Mouse (Mus musculus) hindbrain, embryonic 14.5 days (tissue): ENCODE data around the gene Tmeff1. TPM values are rescaled to one million over a fixed set of nuclear protein-coding genes. Genes with fewer than 3 reads are reported as not detected.

Experiments used
- ATAC-seq: fragments of 200-750 bp; cut with Nextera tagmentation; 2 replicates; pipeline ENCODE4 v1.8.0; 2017; ENCODE audit warnings: moderate number of reproducible peaks, mild to moderate bottlenecking, moderate TSS enrichment, moderate library complexity; ENCODE audit not compliant: low FRiP score
- DNase-seq: peaks from one replicate; pipeline ENCODE4 v3.0.0-alpha.2; 2015; ENCODE audit warnings: low spot score
- H3K27ac ChIP-seq: fragments of 300-500 bp; sonication (generic); 2 replicates; pipeline ENCODE4 v1.5.1; 2014; ENCODE audit warnings: mild to moderate bottlenecking, moderate library complexity
- H3K27me3 ChIP-seq: fragments of 300-500 bp; sonication (generic); 2 replicates; pipeline ENCODE4 v1.6.1; 2014; ENCODE audit warnings: mild to moderate bottlenecking, low read length, mixed read lengths; ENCODE audit not compliant: control insufficient read depth, insufficient read depth
- H3K36me3 ChIP-seq: fragments of 300-500 bp; sonication (generic); replicated peaks from 2 replicates; pipeline ENCODE4 v1.6.1; 2014; ENCODE audit not compliant: control insufficient read depth, insufficient read depth
- H3K4me1 ChIP-seq: fragments of 300-500 bp; sonication (generic); replicated peaks from 2 replicates; pipeline ENCODE4 v1.6.1; 2014; ENCODE audit warnings: antibody characterized with exemption, low read length, mixed read lengths; ENCODE audit not compliant: control insufficient read depth, insufficient read depth
- H3K4me2 ChIP-seq: fragments of 300-500 bp; sonication (generic); replicated peaks from 2 replicates; pipeline ENCODE4 v1.6.1; 2014; ENCODE audit warnings: mild to moderate bottlenecking, moderate library complexity
- H3K4me3 ChIP-seq: fragments of 300-500 bp; sonication (generic); replicated peaks from 2 replicates; pipeline ENCODE4 v1.5.1; 2014; ENCODE audit warnings: mild to moderate bottlenecking, low read length
- H3K9ac ChIP-seq: fragments of 300-500 bp; sonication (generic); 2 replicates; pipeline ENCODE4 v1.6.1; 2014
- H3K9me3 ChIP-seq: fragments of 300-500 bp; sonication (generic); 2 replicates; pipeline ENCODE4 v1.6.1; 2016; ENCODE audit warnings: low read length; ENCODE audit not compliant: control insufficient read depth
- WGBS: fragments of 180-500 bp; shearing (Covaris S2); extraction: QIAGEN DNeasy Blood & Tissue Kit; methylation state at CpG from one replicate; pipeline ENCODE4 v1.1.7; 2014; 5-methylcytosine and 5-hydroxymethylcytosine counted together
- polyA plus RNA-seq: library from polyadenylated mRNA; unstranded; fragments of >200 nt; fragmentation: Nextera tagmentation; extraction: Ambion mirVana; gene quantifications from 2 replicates; pipeline ENCODE4 v1.2.1, GENCODE M21; 2014

The Tmeff1 gene
- polyA plus RNA-seq, 1 experiment from 2014 or later, result 333 TPM

GRCm38 (mm10) chr4:48596111-48596510 lies 11.1 kb downstream of the Tmeff1 start:
- Histone ChIP-seq H3K27me3 (no peaks in the 10 kb centered on the region), H3K4me1 (no peaks in the 10 kb centered on the region; the same call in 1 of the 2 replicates), H3K9ac (no peak overlapping the region), H3K36me3 (no peaks in the 10 kb centered on the region), H3K4me3 (no peak overlapping the region), H3K27ac (no peak overlapping the region), H3K4me2 (no peak overlapping the region), H3K9me3 (no peaks in the 10 kb centered on the region)
- DNase-seq (no peak), ATAC-seq (no peak)
- WGBS, result 89% methylated on average over 7 of the region's 7 CpGs

- Histone ChIP-seq H3K9me3 (no peaks in the 10 kb centered on the region), H3K36me3 (peaks cover 26% of the 10 kb centered on the region; the same call in 1 of the 2 replicates), H3K4me1 (no peaks in the 10 kb centered on the region; the same call in 1 of the 2 replicates), H3K4me2 (no peak overlapping the region), H3K4me3 (no peak overlapping the region), H3K27ac (no peak overlapping the region), H3K27me3 (no peaks in the 10 kb centered on the region), H3K9ac (no peak overlapping the region)
- DNase-seq (no peak), ATAC-seq (no peak)
- 49% methylated on average over 3 of the region's 3 CpGs for whole genome bisulfite sequencing
Observed at GRCm38 (mm10) chr4:48605650-48606049, 20.7 kb downstream of the Tmeff1 start.

DNA sequence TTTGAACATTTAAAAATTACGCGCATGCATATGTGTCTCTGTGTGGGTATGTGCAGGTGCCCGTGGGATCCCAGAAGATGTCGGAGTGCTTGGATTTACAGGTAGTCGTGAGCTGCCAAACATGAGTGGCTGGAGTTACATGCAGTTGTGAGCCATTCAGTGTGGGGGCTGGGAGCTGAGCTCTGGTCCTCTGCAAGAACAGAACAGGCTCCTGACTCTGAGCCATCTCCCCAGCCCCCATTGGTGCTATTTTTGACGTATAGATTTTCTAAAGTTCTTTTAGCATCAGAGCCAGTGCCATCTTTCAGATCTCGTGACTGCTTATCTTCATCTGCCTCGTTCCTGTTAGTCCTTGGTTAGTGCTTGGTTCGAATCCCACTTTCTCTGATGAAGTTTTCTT lies 24.5 kb downstream of the Tmeff1 start:
- no peak overlapping the region for H3K4me2 ChIP-seq
- peaks cover 49% of the 10 kb centered on the region; the same call in 1 of the 2 replicates for H3K36me3 ChIP-seq
- H3K9ac ChIP-seq, result no peak overlapping the region
- 93% methylated on average over 9 of the region's 9 CpGs for WGBS
- H3K4me1 ChIP-seq, result no peaks in the 10 kb centered on the region
- H3K27ac ChIP-seq, result no peak overlapping the region
- H3K4me3 ChIP-seq, result no peak overlapping the region
- no peaks in the 10 kb centered on the region for H3K9me3 ChIP-seq
- no peaks in the 10 kb centered on the region for H3K27me3 ChIP-seq
- DNase-seq (no peak), ATAC-seq (no peak)

DNA sequence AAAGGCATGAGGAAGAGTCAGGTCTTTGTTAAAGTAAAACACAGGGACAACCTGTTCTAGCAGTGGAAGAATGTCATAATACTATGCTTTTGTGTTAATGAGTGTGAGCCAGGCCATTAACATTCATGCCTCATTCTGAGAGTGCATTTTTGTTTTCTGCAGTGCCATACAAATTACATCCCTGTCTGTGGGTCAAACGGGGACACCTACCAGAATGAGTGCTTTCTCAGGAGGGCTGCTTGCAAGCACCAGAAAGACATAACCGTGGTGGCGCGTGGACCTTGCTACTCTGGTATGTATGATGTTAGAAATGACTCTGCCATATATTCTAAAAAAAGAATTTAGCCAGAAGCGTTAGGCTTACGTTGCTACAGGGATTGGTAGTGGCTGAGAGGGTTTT lies 25.3 kb downstream of the Tmeff1 start:
- H3K9ac ChIP-seq, result no peak overlapping the region
- no peaks in the 10 kb centered on the region for H3K4me1 ChIP-seq
- H3K9me3 ChIP-seq, result no peaks in the 10 kb centered on the region
- H3K4me2 ChIP-seq, result no peak overlapping the region
- ATAC-seq (no peak), DNase-seq (no peak)
- H3K27ac ChIP-seq, result no peak overlapping the region
- WGBS, result 88% methylated on average over 6 of the region's 6 CpGs
- H3K27me3 ChIP-seq, result no peaks in the 10 kb centered on the region
- peaks cover 55% of the 10 kb centered on the region; the same call in 1 of the 2 replicates for H3K36me3 ChIP-seq
- no peak overlapping the region for H3K4me3 ChIP-seq

- H3K9me3 ChIP-seq, result no peaks in the 10 kb centered on the region
- no peak for ATAC-seq
- H3K4me1 ChIP-seq, result no peaks in the 10 kb centered on the region
- 87% methylated on average over 4 of the region's 4 CpGs for WGBS
- H3K4me2 ChIP-seq, result no peak overlapping the region
- no peak overlapping the region for H3K9ac ChIP-seq
- no peak for DNase-seq
- H3K27ac ChIP-seq, result no peak overlapping the region
- H3K4me3 ChIP-seq, result no peak overlapping the region
- no peaks in the 10 kb centered on the region for H3K27me3 ChIP-seq
- peaks cover 56% of the 10 kb centered on the region for H3K36me3 ChIP-seq
Observed at GRCm38 (mm10) chr4:48615483-48615882, 30.5 kb downstream of the Tmeff1 start.

DNA sequence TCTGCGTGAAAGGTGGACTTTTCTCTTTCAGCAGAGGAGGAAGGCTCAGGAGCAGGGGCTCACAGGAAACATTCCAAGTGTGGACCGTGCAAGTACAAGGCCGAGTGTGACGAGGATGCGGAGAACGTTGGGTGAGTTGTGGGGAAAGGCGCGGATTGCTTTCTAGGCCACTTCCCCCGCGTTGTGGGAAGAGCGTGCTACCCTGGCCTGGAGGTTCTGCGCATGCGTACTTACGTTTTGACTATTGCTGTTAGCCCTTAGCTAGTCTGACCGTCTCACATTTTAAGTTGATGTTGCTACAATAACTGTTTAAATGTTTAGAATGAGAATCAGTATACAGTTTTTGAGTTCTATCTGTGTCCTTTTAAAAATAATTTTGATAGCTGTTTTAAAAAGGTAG lies 32.2 kb downstream of the Tmeff1 start:
- Histone ChIP-seq H3K9me3 (no peaks in the 10 kb centered on the region), H3K4me1 (no peaks in the 10 kb centered on the region), H3K36me3 (peaks cover 55% of the 10 kb centered on the region), H3K9ac (no peak overlapping the region), H3K27me3 (no peaks in the 10 kb centered on the region), H3K4me3 (no peak overlapping the region), H3K4me2 (no peak overlapping the region), H3K27ac (no peak overlapping the region)
- ATAC-seq (no peak), DNase-seq (no peak)
- 98% methylated on average over 15 of the region's 15 CpGs for WGBS

DNA sequence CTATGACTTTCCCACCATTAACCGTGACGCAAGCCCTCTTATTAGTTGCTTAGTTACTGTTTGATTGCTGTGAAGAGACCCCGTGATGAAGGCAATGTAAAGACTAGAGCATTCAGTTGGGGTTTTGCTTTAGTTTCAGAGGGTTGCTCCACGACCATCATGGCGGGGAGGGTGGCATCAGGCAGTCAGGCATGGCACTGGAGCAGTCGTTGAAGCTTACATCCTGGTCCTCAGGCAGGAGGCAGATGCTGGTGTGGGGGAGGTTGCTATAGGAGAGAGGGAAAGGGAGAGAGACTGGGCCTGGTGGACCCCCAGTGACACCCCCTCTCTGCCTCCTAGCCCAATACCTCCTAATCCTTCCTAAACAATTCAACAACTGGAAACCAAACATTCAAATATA lies 35.1 kb downstream of the Tmeff1 start:
- 86% methylated on average over 6 of the region's 6 CpGs for WGBS
- peaks cover 58% of the 10 kb centered on the region for H3K36me3 ChIP-seq

DNA sequence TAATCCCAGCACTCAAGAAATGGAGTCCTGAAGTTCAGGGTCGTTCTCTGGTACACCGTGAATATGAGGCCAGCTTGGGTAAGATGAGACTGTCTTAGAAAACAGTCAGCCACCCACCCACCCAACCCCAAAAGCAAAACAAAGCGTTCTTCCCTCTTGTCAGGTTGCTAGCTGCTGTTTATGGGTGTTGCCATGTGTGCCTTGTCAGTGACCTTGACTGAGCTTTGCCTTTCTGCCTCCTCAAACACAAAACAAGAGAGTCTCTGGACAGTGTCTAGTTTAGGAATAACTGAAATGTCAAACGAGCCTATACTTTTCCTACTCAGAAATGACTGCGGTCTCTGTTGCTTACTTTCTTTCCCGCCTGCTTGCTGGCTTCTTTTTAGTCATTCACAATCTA lies 37.3 kb downstream of the Tmeff1 start:
- Histone ChIP-seq H3K9me3 (no peaks in the 10 kb centered on the region), H3K4me1 (no peaks in the 10 kb centered on the region), H3K27ac (no peak overlapping the region), H3K4me3 (no peak overlapping the region), H3K27me3 (no peaks in the 10 kb centered on the region), H3K36me3 (peaks cover 50% of the 10 kb centered on the region), H3K9ac (no peak overlapping the region), H3K4me2 (no peak overlapping the region)
- ATAC-seq (no peak), DNase-seq (no peak)
- WGBS, result 96% methylated on average over 6 of the region's 6 CpGs

More for the DNA sequence above, 35.1 kb downstream of the Tmeff1 start:
- H3K4me2 ChIP-seq, result no peak overlapping the region
- H3K4me3 ChIP-seq, result no peak overlapping the region
- no peaks in the 10 kb centered on the region for H3K9me3 ChIP-seq
- no peaks in the 10 kb centered on the region for H3K27me3 ChIP-seq
- H3K9ac ChIP-seq, result no peak overlapping the region
- no peak overlapping the region for H3K27ac ChIP-seq
- no peaks in the 10 kb centered on the region for H3K4me1 ChIP-seq
- DNase-seq (no peak), ATAC-seq (no peak)

GRCm38 (mm10) chr4:48622946-48623345 lies 38.0 kb downstream of the Tmeff1 start:
- ATAC-seq (no peak), DNase-seq (no peak)
- Histone ChIP-seq H3K4me2 (no peak overlapping the region), H3K9ac (no peak overlapping the region), H3K9me3 (no peaks in the 10 kb centered on the region), H3K27me3 (no peaks in the 10 kb centered on the region), H3K4me3 (no peak overlapping the region), H3K36me3 (peaks cover 54% of the 10 kb centered on the region), H3K27ac (no peak overlapping the region), H3K4me1 (no peaks in the 10 kb centered on the region)
- 92% methylated on average over 7 of the region's 7 CpGs for WGBS

GRCm38 (mm10) chr4:48624961-48625360 lies 40.0 kb downstream of the Tmeff1 start:
- Histone ChIP-seq H3K9ac (no peak overlapping the region), H3K27me3 (no peaks in the 10 kb centered on the region), H3K27ac (no peak overlapping the region), H3K36me3 (peaks cover 67% of the 10 kb centered on the region), H3K4me2 (no peak overlapping the region), H3K4me3 (no peak overlapping the region), H3K9me3 (no peaks in the 10 kb centered on the region), H3K4me1 (no peaks in the 10 kb centered on the region)
- ATAC-seq (no peak), DNase-seq (no peak)
- 69% methylated on average over 6 of the region's 6 CpGs for WGBS
